Mouse (Mus musculus) E14TG2a.4 (cell line): ENCODE results near the gene H60b.

Source experiments
- H3K27me3 ChIP-seq: 2 replicates; pipeline ENCODE4 v1.6.1; 2014; ENCODE audit warnings: low read length, control low read depth; ENCODE audit not compliant: insufficient read depth
- H3K36me3 ChIP-seq: 2 replicates; pipeline ENCODE4 v1.6.1; 2014; ENCODE audit warnings: low read length, control low read depth; ENCODE audit not compliant: insufficient read depth
- H3K4me1 ChIP-seq: replicated peaks from 2 replicates; pipeline ENCODE4 v1.6.1; 2014; ENCODE audit warnings: low read depth, low read length, control low read depth
- H3K4me3 ChIP-seq: replicated peaks from 2 replicates; pipeline ENCODE4 v1.5.1; 2014; ENCODE audit warnings: mild to moderate bottlenecking, low read length
- H3K9me3 ChIP-seq: 2 replicates; pipeline ENCODE4 v1.6.1; 2014; ENCODE audit warnings: low read length, control low read depth
- CTCF ChIP-seq: conservative IDR thresholded peaks from 2 replicates; pipeline ENCODE4 v1.5.1; 2014; ENCODE audit warnings: low read length
- NANOG ChIP-seq: IDR thresholded peaks from 2 replicates; pipeline ENCODE4 v1.6.1; 2014; ENCODE audit warnings: borderline replicate concordance, low read length, mixed read lengths
- POU5F1 ChIP-seq: IDR thresholded peaks from 2 replicates; pipeline ENCODE4 v1.6.1; 2014; ENCODE audit warnings: low read length, borderline replicate concordance

H60b gene

DNA sequence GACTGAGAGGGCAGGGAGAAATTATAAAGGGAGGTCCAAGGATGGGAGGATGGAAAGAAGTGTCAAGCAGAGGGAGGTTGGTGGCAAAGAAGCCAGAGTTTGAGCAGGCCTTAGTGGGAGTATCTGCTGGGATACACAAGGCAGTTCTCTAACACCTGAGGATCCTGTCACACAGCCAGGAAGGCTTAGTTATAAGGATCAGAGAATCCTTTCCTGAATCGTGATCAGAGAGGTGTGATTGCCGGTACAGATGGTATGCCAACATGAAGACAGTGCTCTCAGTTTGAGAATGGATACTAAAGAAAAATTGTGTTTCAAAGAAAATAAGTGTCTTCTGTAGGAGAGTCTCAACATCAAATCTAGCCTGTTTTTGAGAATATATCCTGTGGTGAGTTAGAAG lies 164.5 kb downstream of the H60b start:
- H3K36me3 ChIP-seq: no peaks in the 10 kb centered on the region
- peaks cover 35% of the 10 kb centered on the region for H3K9me3 ChIP-seq
- H3K27me3 ChIP-seq: no peaks in the 10 kb centered on the region
- TF ChIP-seq NANOG: no peak
- no peak for TF ChIP-seq POU5F1
- no peak for TF ChIP-seq CTCF
- H3K4me1 ChIP-seq: no peaks in the 10 kb centered on the region
- no peak overlapping the region for H3K4me3 ChIP-seq
